Mouse (Mus musculus): ENCODE data around the gene Tm4sf4.

- TF ChIP-seq POLR2A (IDR thresholded peaks at IDR 0.05; ENCODE audit: low read depth, low read length) (no peak), CTCF (conservative IDR thresholded peaks at IDR 0.05; ENCODE audit: insufficient read depth, insufficient read length, low read depth, low read length) (no peak)
Observed at GRCm38 (mm10) chr3:57440956-57441355, 15.8 kb downstream of the Tm4sf4 start.

Measured in kidney, adult 2 months (tissue).